Mouse (Mus musculus): Measurements from ENCODE around the gene Kcnab2. TPM values are rescaled to one million over a fixed set of nuclear protein-coding genes. Genes with fewer than 3 reads are reported as not detected.

Kcnab2 gene
- total RNA-seq, 4 experiments from 2014 or later = 396 to 420 (median 413) TPM

GRCm38 (mm10) chr4:152392627-152393026, 85.0 kb downstream of the Kcnab2 start:
- no peak for DNase-seq (ENCODE audit: low spot score in 2 of 2)

GRCm38 (mm10) chr4:152392192-152392591, 85.5 kb downstream of the Kcnab2 start:
- DNase-seq (ENCODE audit: low spot score in 2 of 2) = peak in 1 of 2 experiments; percentile 69

- DNase-seq (ENCODE audit: low spot score in 2 of 2) = no peak
Observed at GRCm38 (mm10) chr4:152385644-152386043, 92.0 kb downstream of the Kcnab2 start.

- DNase-seq (ENCODE audit: low spot score in 2 of 2) = no peak
Observed at GRCm38 (mm10) chr4:152382528-152383252, 95.0 kb downstream of the Kcnab2 start.

- DNase-seq (ENCODE audit: low spot score in 2 of 2) = no peak
Observed at GRCm38 (mm10) chr4:152365228-152365627, 112.4 kb downstream of the Kcnab2 start.

GRCm38 (mm10) chr4:152362180-152362579, 115.5 kb downstream of the Kcnab2 start:
- no peak for DNase-seq (ENCODE audit: low spot score in 2 of 2)

GRCm38 (mm10) chr4:152360855-152361254, 116.8 kb downstream of the Kcnab2 start:
- no peak for DNase-seq (ENCODE audit: low spot score in 2 of 2)

GRCm38 (mm10) chr4:152359700-152360099, 118.0 kb downstream of the Kcnab2 start:
- no peak for DNase-seq (ENCODE audit: low spot score in 2 of 2)

GRCm38 (mm10) chr4:152355672-152356071, 122.0 kb downstream of the Kcnab2 start:
- no peak for DNase-seq (ENCODE audit: low spot score in 2 of 2)

- DNase-seq (ENCODE audit: low spot score in 2 of 2) = no peak
Observed at GRCm38 (mm10) chr4:152353886-152354637, 123.6 kb downstream of the Kcnab2 start.

GRCm38 (mm10) chr4:152351422-152352305, 126.0 kb downstream of the Kcnab2 start:
- DNase-seq (ENCODE audit: low spot score in 2 of 2) = peak in 1 of 2 experiments; percentile 61

GRCm38 (mm10) chr4:152350722-152351421, 126.8 kb downstream of the Kcnab2 start:
- peak in 1 of 2 experiments; percentile 60 for DNase-seq (ENCODE audit: low spot score in 2 of 2)

GRCm38 (mm10) chr4:152349837-152350381, 127.8 kb downstream of the Kcnab2 start:
- DNase-seq (ENCODE audit: low spot score in 2 of 2) = peak in 1 of 2 experiments; percentile 89

- DNase-seq (ENCODE audit: low spot score in 2 of 2) = peak in 1 of 2 experiments; percentile 73
Observed at GRCm38 (mm10) chr4:152345120-152345889, 132.4 kb downstream of the Kcnab2 start.

- DNase-seq (ENCODE audit: low spot score in 2 of 2) = no peak
Observed at GRCm38 (mm10) chr4:152344651-152345050, 133.0 kb downstream of the Kcnab2 start.

GRCm38 (mm10) chr4:152343296-152343695, 134.4 kb downstream of the Kcnab2 start:
- no peak for DNase-seq (ENCODE audit: low spot score in 2 of 2)
